Mouse (Mus musculus) myocyte (in vitro differentiated cells): ENCODE results near the gene Ppib. TPM values are rescaled to one million over a fixed set of nuclear protein-coding genes. Genes with fewer than 3 reads are reported as not detected.

Experiments used
- H3K27me3 ChIP-seq: one replicate; pipeline ENCODE4 v1.6.1; 2011; ENCODE audit not compliant: control insufficient read depth, insufficient read depth, insufficient read length
- H3K36me3 ChIP-seq: one replicate; pipeline ENCODE4 v1.6.1; 2011; ENCODE audit not compliant: control insufficient read depth, insufficient read depth
- H3K4me2 ChIP-seq: one replicate; pipeline ENCODE4 v1.6.1; 2011; ENCODE audit warnings: low read depth, control low read depth
- H3K4me3 ChIP-seq: one replicate; pipeline ENCODE4 v1.5.1; 2011; ENCODE audit warnings: mild to moderate bottlenecking, control low read depth, moderate library complexity
- H3K79me2 ChIP-seq: one replicate; pipeline ENCODE4 v1.6.1; 2011; ENCODE audit not compliant: control insufficient read depth, insufficient read depth
- H3ac ChIP-seq: one replicate; pipeline ENCODE4 v1.6.1; 2011; ENCODE audit not compliant: control insufficient read depth, insufficient read length
- CEBPB ChIP-seq: IDR thresholded peaks from 2 replicates; pipeline ENCODE4 v1.6.1; 2011; ENCODE audit warnings: mild to moderate bottlenecking, moderate library complexity; ENCODE audit not compliant: poor library complexity, insufficient read depth, severe bottlenecking
- E2F4 ChIP-seq: IDR thresholded peaks from one replicate; pipeline ENCODE4 v1.6.1; 2011; ENCODE audit warnings: mild to moderate bottlenecking, control low read depth, moderate library complexity; ENCODE audit not compliant: insufficient read depth
- MAX ChIP-seq: IDR thresholded peaks from one replicate; pipeline ENCODE4 v1.6.1; 2011; ENCODE audit warnings: low read depth, mild to moderate bottlenecking, control low read depth
- MYOD1 ChIP-seq, 3 experiments: IDR thresholded peaks; one replicate each; pipeline ENCODE4 v1.6.1; 2011; ENCODE audit warnings: control low read depth in 2 of 3, low read depth in 2 of 3, mild to moderate bottlenecking in 2 of 3, moderate library complexity in 1 of 3; ENCODE audit not compliant: insufficient read length in 2 of 3, control insufficient read depth in 1 of 3
- MYOG ChIP-seq, 3 experiments: IDR thresholded peaks; one replicate each; pipeline ENCODE4 v1.6.1; 2011; ENCODE audit warnings: control low read depth in 2 of 3, low read depth in 2 of 3, mild to moderate bottlenecking in 2 of 3; ENCODE audit not compliant: insufficient read length in 2 of 3, control insufficient read depth in 1 of 3, insufficient read depth in 1 of 3
- POLR2A ChIP-seq: IDR thresholded peaks from one replicate; pipeline ENCODE4 v1.6.1; 2011; ENCODE audit warnings: low read depth, mild to moderate bottlenecking, control low read depth, moderate library complexity; ENCODE audit not compliant: insufficient read length
- POLR2AphosphoS2 ChIP-seq: IDR thresholded peaks from one replicate; pipeline ENCODE4 v1.6.1; 2011; ENCODE audit warnings: low read depth, control low read depth; ENCODE audit not compliant: insufficient read length
- REST ChIP-seq: IDR thresholded peaks from one replicate; pipeline ENCODE4 v1.6.1; 2011; ENCODE audit warnings: mild to moderate bottlenecking, control low read depth, moderate library complexity; ENCODE audit not compliant: insufficient read depth, insufficient read length
- SRF ChIP-seq: IDR thresholded peaks from one replicate; pipeline ENCODE4 v1.6.1; 2011; ENCODE audit warnings: low read depth; ENCODE audit not compliant: control insufficient read depth, insufficient read length
- TCF12 ChIP-seq: IDR thresholded peaks from one replicate; pipeline ENCODE4 v1.6.1; 2011; ENCODE audit warnings: mild to moderate bottlenecking, control low read depth; ENCODE audit not compliant: poor library complexity, insufficient read depth, severe bottlenecking
- TCF3 ChIP-seq: IDR thresholded peaks from one replicate; pipeline ENCODE4 v1.6.1; 2011; ENCODE audit warnings: low read depth, control low read depth; ENCODE audit not compliant: insufficient read length
- USF1 ChIP-seq: IDR thresholded peaks from one replicate; pipeline ENCODE4 v1.6.1; 2011; ENCODE audit warnings: low read depth, mild to moderate bottlenecking, control low read depth, moderate library complexity
- polyA plus RNA-seq: library from polyadenylated mRNA; unstranded; fragments of >200 nt; fragmentation: generic; extraction: Trizol; gene quantifications from one replicate; pipeline ENCODE4 v1.2.1, GENCODE M21; 2012; ENCODE audit warnings: missing spikeins

The Ppib gene
- polyA plus RNA-seq, 1 experiment: 651 TPM

DNA sequence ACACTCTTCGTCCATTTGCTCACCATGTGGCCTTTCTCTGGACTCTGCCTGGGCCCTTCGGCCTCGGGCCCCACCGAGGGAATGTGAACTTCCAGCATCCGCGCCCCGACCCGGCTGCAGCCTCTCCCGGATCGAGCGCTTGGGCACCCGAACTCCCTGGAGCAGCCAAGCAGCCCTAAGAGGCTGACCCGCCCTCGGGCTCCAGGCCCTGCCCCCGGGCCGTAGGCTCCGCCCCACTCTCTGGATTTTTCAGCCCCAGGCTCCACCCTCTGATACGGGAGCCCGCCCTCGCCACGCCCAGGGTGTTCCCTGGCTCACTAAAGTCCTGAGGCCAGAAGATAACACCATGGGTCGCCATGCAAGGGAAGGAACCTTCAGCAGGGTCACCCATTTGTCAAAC lies 9.6 kb downstream of the Ppib start, which contains the start of gene Snx22:
Gene Snx22, minus strand, starts transcription at position 137 of the 400 bp plus-strand sequence.
- peaks cover 3% of the 10 kb centered on the region for H3K36me3 ChIP-seq
- no peak for TF ChIP-seq E2F4
- TF ChIP-seq TCF3: no peak
- no peak for TF ChIP-seq REST
- no peak for TF ChIP-seq POLR2AphosphoS2
- TF ChIP-seq CEBPB: no peak
- no peak for TF ChIP-seq TCF12
- TF ChIP-seq MAX: no peak
- no peak for TF ChIP-seq POLR2A
- no peak for TF ChIP-seq MYOG (IDR thresholded peaks at IDR 0.05; ENCODE audit: control insufficient read depth in 1 of 3, insufficient read depth in 1 of 3, insufficient read length in 2 of 3, low read depth in 2 of 3)
- no peaks in the 10 kb centered on the region for H3K79me2 ChIP-seq
- peak within 1 kb of the TSS; percentile 17 for H3K4me3 ChIP-seq
- H3ac ChIP-seq: no peak within 1 kb of the TSS
- H3K27me3 ChIP-seq: no peaks in the 10 kb centered on the region
- peak within 1 kb of the TSS; percentile 80 for H3K4me2 ChIP-seq

DNA sequence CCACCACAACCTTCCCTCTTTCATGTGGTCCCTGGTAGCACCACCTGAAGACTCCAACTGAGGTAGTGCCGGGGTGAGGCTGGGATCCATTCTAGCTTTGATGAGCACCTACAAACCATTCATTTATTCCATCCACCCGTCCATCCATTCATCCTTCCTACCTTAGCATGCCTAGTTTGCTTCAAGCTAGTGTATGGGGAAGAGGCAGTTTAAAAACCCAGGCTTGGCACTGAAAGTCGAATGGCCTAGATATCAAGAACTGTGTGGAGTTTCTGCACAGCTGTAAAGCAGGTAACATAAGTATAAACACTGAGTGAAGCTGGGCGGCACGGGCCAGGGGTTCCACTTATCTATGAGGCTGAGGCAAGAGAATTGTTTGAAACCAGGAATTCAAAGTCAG lies 10.1 kb downstream of the Ppib start:
- Histone ChIP-seq H3K27me3 (no peaks in the 10 kb centered on the region), H3ac (no peak overlapping the region), H3K79me2 (no peaks in the 10 kb centered on the region), H3K4me2 (no peak overlapping the region), H3K4me3 (no peak overlapping the region), H3K36me3 (peaks cover 3% of the 10 kb centered on the region)
- TF ChIP-seq REST (no peak), MYOG (IDR thresholded peaks at IDR 0.05; ENCODE audit: control insufficient read depth in 1 of 3, insufficient read depth in 1 of 3, insufficient read length in 2 of 3, low read depth in 2 of 3) (no peak), MAX (no peak), TCF12 (no peak), CEBPB (no peak), MYOD1 (IDR thresholded peaks at IDR 0.05; ENCODE audit: control insufficient read depth in 1 of 3, insufficient read length in 2 of 3, low read depth in 2 of 3) (no peak), USF1 (no peak), POLR2AphosphoS2 (no peak), POLR2A (no peak), SRF (no peak), E2F4 (no peak), TCF3 (no peak)

DNA sequence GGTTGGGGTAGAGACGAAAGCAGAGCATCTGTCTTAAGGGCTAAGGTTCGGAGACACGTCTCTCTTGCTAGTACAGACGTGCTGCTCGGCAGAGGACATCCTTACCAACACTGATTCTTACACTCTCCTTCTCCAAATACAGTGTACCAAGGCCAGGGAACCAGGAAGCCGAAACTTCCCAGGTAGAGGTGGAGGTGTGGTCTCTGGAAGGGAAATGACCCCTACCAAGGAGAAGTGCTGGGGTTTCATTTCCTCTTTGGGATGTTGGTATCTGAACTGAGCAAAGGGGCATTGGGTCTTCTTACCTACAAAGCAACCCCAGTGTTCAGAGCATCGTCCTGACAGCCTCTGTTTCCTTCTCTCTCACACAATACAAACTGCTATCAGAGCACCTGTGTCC lies 12.7 kb downstream of the Ppib start:
- Histone ChIP-seq H3K36me3 (no peaks in the 10 kb centered on the region), H3ac (no peak overlapping the region), H3K4me2 (no peak overlapping the region), H3K4me3 (no peak overlapping the region), H3K79me2 (no peaks in the 10 kb centered on the region), H3K27me3 (no peaks in the 10 kb centered on the region)
- no peak for TF ChIP-seq CEBPB
- TF ChIP-seq USF1: no peak
- no peak for TF ChIP-seq MYOD1 (IDR thresholded peaks at IDR 0.05; ENCODE audit: control insufficient read depth in 1 of 3, insufficient read length in 2 of 3, low read depth in 2 of 3)
- no peak for TF ChIP-seq E2F4
- no peak for TF ChIP-seq TCF3
- TF ChIP-seq SRF: no peak
- no peak for TF ChIP-seq POLR2A
- TF ChIP-seq MAX: no peak
- no peak for TF ChIP-seq REST
- TF ChIP-seq TCF12: no peak
- no peak for TF ChIP-seq MYOG (IDR thresholded peaks at IDR 0.05; ENCODE audit: control insufficient read depth in 1 of 3, insufficient read depth in 1 of 3, insufficient read length in 2 of 3, low read depth in 2 of 3)
- no peak for TF ChIP-seq POLR2AphosphoS2

- H3K4me2 ChIP-seq: no peak overlapping the region
- H3K36me3 ChIP-seq: no peaks in the 10 kb centered on the region
- H3K4me3 ChIP-seq: no peak overlapping the region
- H3K79me2 ChIP-seq: no peaks in the 10 kb centered on the region
- H3ac ChIP-seq: no peak overlapping the region
- TF ChIP-seq MYOD1 (IDR thresholded peaks at IDR 0.05; ENCODE audit: control insufficient read depth in 1 of 3, insufficient read length in 2 of 3, low read depth in 2 of 3) (no peak), MAX (no peak), REST (no peak)
- H3K27me3 ChIP-seq: no peaks in the 10 kb centered on the region
Observed at GRCm38 (mm10) chr9:66078072-66078471, 18.1 kb downstream of the Ppib start.

DNA sequence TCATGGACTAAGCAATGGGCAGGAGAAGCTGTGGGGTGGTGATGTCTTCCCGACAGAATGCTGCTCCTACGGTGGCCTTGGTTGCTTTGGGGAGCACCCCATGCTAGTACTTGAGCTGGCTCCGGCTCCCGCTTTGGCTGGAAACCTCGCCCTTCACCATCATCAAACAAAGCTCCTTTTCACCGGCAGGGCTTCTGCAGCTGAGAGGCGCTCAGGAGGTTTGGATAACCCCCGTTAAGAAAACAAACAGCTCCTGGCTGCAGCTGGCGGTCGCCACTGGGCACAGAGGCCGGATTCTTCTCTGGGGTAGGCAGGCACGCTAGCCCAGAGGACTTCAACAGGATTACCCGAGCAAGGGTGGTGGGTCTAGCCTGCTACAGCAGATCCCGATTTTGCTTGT lies 18.5 kb downstream of the Ppib start:
- TF ChIP-seq POLR2A: no peak
- TF ChIP-seq SRF: no peak
- no peak for TF ChIP-seq TCF3
- TF ChIP-seq USF1: no peak
- no peak for TF ChIP-seq MAX
- no peak overlapping the region for H3ac ChIP-seq
- H3K27me3 ChIP-seq: no peaks in the 10 kb centered on the region
- H3K79me2 ChIP-seq: no peaks in the 10 kb centered on the region
- no peaks in the 10 kb centered on the region for H3K36me3 ChIP-seq
- H3K4me3 ChIP-seq: no peak overlapping the region
- no peak overlapping the region for H3K4me2 ChIP-seq
